Mouse (Mus musculus): ENCODE measurements around the gene Slc25a53.

- TF ChIP-seq CTCF (IDR thresholded peaks at IDR 0.05; ENCODE audit: borderline replicate concordance, insufficient read depth, low read length) (no peak), POLR2A (IDR thresholded peaks at IDR 0.05; ENCODE audit: low read depth, low read length) (peak; percentile 9; the same call in 1 of the 2 replicates)
These were observed 45.0 kb downstream of the Slc25a53 start, which contains the start of gene Zcchc18 for GRCm38 (mm10) chrX:136992978-136993547.
